Mouse (Mus musculus): ENCODE measurements around the gene Ostm1. TPM values are rescaled to one million over a fixed set of nuclear protein-coding genes. Genes with fewer than 3 reads are reported as not detected.

Gene Ostm1
- 0.23 and 0.34 TPM in 2 replicates for polyA plus RNA-seq (2012)

DNA sequence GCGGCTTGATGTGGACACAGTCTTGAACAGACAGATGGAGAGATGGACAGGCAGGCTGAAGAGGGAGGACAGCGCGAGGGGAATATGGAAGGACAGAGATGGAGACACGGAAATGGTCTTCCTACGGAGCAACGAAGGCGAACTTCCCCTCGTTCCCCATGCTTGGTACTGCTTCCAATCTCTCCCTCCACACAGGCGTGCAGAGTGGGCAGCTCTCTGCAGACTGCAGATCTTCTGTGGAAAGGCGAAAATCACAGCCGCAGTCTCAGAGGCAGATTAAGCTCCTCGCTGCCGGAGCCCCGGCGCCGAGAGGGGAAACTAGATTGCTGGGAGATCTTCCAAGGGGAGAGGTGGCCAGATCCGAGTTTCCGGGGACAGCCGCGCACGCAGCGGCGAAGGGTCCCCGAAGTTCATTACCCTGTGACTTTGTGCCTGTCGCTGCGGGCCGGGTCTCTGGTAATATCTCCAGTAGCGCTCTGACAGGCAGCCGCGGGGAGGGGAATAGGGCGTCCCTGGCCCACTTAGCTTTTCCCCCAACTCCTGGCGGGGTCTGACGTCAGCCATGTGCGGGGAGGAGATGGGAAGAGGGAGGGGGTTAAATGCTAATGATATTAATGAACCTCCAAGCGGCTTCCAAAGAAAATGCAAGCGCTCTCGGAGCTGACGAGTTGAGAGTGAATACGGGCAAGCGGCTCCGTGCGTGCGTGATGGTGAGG, at the start of gene Ostm1, which contains the start of gene Nr2e1:
TSS of gene Ostm1 (plus strand) at position 666 of the 716 bp plus-strand sequence.
TSS of gene Nr2e1 (minus strand) at position 476 of the 716 bp plus-strand sequence.
- H3K27me3 ChIP-seq (ENCODE audit: control insufficient read depth) = peaks cover 100% of the 10 kb centered on the region

GRCm38 (mm10) chr10:42533836-42534453, 49.7 kb upstream of the Ostm1 start:
- Histone ChIP-seq H3K27me3 (ENCODE audit: control insufficient read depth) (no peaks in the 10 kb centered on the region), H3K4me3 (replicated peaks) (peak overlapping the region; percentile 55), H3K36me3 (ENCODE audit: control insufficient read depth) (peaks cover 86% of the 10 kb centered on the region), H3K4me1 (ENCODE audit: control insufficient read depth) (peaks cover 87% of the 10 kb centered on the region), H3K9me3 (ENCODE audit: control insufficient read depth, low read length) (peaks cover 2% of the 10 kb centered on the region; the same call in 1 of the 2 replicates)
- TF ChIP-seq GATA1 (IDR thresholded peaks at IDR 0.05; ENCODE audit: low read length) (peak; percentile 92), TAL1 (IDR thresholded peaks at IDR 0.05; ENCODE audit: low read length) (peak; percentile 83)

More for the DNA sequence above, at the start of gene Ostm1, which contains the start of gene Nr2e1:
- TF ChIP-seq GATA1 (IDR thresholded peaks at IDR 0.05; ENCODE audit: low read length) = no peak
- TF ChIP-seq TAL1 (IDR thresholded peaks at IDR 0.05; ENCODE audit: low read length) = no peak
- H3K36me3 ChIP-seq (ENCODE audit: control insufficient read depth) = no peaks in the 10 kb centered on the region
- peaks cover 41% of the 10 kb centered on the region for H3K9me3 ChIP-seq (ENCODE audit: control insufficient read depth, low read length)
- peaks cover 5% of the 10 kb centered on the region for H3K4me1 ChIP-seq (ENCODE audit: control insufficient read depth)
- H3K4me3 ChIP-seq (replicated peaks) = no peak within 1 kb of the TSS

GRCm38 (mm10) chr10:42537571-42538316, 45.9 kb upstream of the Ostm1 start:
- H3K4me3 ChIP-seq (replicated peaks) = peak overlapping the region; percentile 38
- H3K9me3 ChIP-seq (ENCODE audit: control insufficient read depth, low read length) = peaks cover 2% of the 10 kb centered on the region; the same call in 1 of the 2 replicates
- H3K36me3 ChIP-seq (ENCODE audit: control insufficient read depth) = peaks cover 62% of the 10 kb centered on the region
- TF ChIP-seq GATA1 (IDR thresholded peaks at IDR 0.05; ENCODE audit: low read length) = peak; percentile 87
- TF ChIP-seq TAL1 (IDR thresholded peaks at IDR 0.05; ENCODE audit: low read length) = peak; percentile 86
- H3K4me1 ChIP-seq (ENCODE audit: control insufficient read depth) = peaks cover 84% of the 10 kb centered on the region
- no peaks in the 10 kb centered on the region for H3K27me3 ChIP-seq (ENCODE audit: control insufficient read depth)

- H3K4me3 ChIP-seq (replicated peaks) = no peak overlapping the region
- no peaks in the 10 kb centered on the region for H3K36me3 ChIP-seq (ENCODE audit: control insufficient read depth)
Observed at GRCm38 (mm10) chr10:42545707-42546503, 37.7 kb upstream of the Ostm1 start.

DNA sequence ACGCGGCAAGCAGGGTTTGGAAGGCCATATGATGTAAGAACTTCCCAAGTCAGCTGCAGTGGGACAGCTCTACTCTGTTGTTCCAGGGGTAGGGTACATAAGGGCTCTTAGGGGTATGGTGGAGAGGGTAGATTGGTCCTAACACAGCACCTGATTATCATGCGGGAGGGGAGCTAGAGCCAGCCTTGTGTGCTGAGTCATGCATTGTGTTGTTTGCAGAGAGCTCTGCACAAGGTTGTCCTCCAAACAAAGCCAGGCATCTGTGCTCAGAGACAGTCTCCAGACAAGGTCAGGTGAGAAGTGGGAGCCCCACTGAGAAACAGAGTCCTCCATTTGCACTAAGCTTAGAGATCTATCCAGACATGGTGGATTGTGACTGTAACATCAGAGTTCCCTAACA, 37.1 kb upstream of the Ostm1 start:
- Histone ChIP-seq H3K4me1 (ENCODE audit: control insufficient read depth) (peaks cover 49% of the 10 kb centered on the region), H3K4me3 (replicated peaks) (no peak overlapping the region), H3K9me3 (ENCODE audit: control insufficient read depth, low read length) (no peaks in the 10 kb centered on the region), H3K36me3 (ENCODE audit: control insufficient read depth) (no peaks in the 10 kb centered on the region), H3K27me3 (ENCODE audit: control insufficient read depth) (peaks cover 23% of the 10 kb centered on the region)
- no peak for TF ChIP-seq TAL1 (IDR thresholded peaks at IDR 0.05; ENCODE audit: low read length)
- no peak for TF ChIP-seq GATA1 (IDR thresholded peaks at IDR 0.05; ENCODE audit: low read length)

More at GRCm38 (mm10) chr10:42545707-42546503, 37.7 kb upstream of the Ostm1 start:
- Histone ChIP-seq H3K4me1 (ENCODE audit: control insufficient read depth) (peaks cover 51% of the 10 kb centered on the region), H3K9me3 (ENCODE audit: control insufficient read depth, low read length) (no peaks in the 10 kb centered on the region), H3K27me3 (ENCODE audit: control insufficient read depth) (peaks cover 17% of the 10 kb centered on the region)
- TF ChIP-seq GATA1 (IDR thresholded peaks at IDR 0.05; ENCODE audit: low read length) = no peak
- no peak for TF ChIP-seq TAL1 (IDR thresholded peaks at IDR 0.05; ENCODE audit: low read length)

GRCm38 (mm10) chr10:42559581-42560200, 23.9 kb upstream of the Ostm1 start:
- TF ChIP-seq GATA1 (IDR thresholded peaks at IDR 0.05; ENCODE audit: low read length) (no peak), TAL1 (IDR thresholded peaks at IDR 0.05; ENCODE audit: low read length) (no peak)
- Histone ChIP-seq H3K4me3 (replicated peaks) (no peak overlapping the region), H3K27me3 (ENCODE audit: control insufficient read depth) (peaks cover 70% of the 10 kb centered on the region), H3K36me3 (ENCODE audit: control insufficient read depth) (no peaks in the 10 kb centered on the region), H3K9me3 (ENCODE audit: control insufficient read depth, low read length) (peaks cover under 1% of the 10 kb centered on the region; the same call in 1 of the 2 replicates), H3K4me1 (ENCODE audit: control insufficient read depth) (peaks cover 2% of the 10 kb centered on the region)

DNA sequence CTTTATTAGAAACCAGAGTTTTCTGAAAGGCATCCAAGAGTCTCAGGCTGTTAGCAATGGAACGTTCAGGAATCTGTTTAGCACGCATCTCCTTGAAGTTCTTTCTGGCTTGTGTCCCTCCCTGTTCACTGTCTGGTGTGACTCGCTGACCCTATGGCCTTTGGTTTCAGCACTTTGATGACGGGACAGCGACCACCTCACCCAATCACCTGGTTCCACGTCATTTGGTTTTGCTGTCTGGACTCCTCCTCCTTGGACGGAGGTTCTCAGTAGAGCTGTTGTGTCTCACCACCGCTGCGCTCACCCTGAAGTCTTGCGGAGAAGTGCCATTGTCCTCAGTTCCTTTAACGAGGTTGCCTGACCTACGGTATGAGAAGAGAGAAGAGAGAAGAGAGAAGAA, 21.4 kb upstream of the Ostm1 start:
- Histone ChIP-seq H3K4me1 (ENCODE audit: control insufficient read depth) (peaks cover 2% of the 10 kb centered on the region), H3K36me3 (ENCODE audit: control insufficient read depth) (no peaks in the 10 kb centered on the region), H3K27me3 (ENCODE audit: control insufficient read depth) (peaks cover 82% of the 10 kb centered on the region), H3K4me3 (replicated peaks) (no peak overlapping the region), H3K9me3 (ENCODE audit: control insufficient read depth, low read length) (no peaks in the 10 kb centered on the region; the same call in 1 of the 2 replicates)
- no peak for TF ChIP-seq TAL1 (IDR thresholded peaks at IDR 0.05; ENCODE audit: low read length)
- TF ChIP-seq GATA1 (IDR thresholded peaks at IDR 0.05; ENCODE audit: low read length) = no peak

- H3K4me1 ChIP-seq (ENCODE audit: control insufficient read depth) = no peaks in the 10 kb centered on the region
- peaks cover 100% of the 10 kb centered on the region for H3K27me3 ChIP-seq (ENCODE audit: control insufficient read depth)
- TF ChIP-seq TAL1 (IDR thresholded peaks at IDR 0.05; ENCODE audit: low read length) (no peak), GATA1 (IDR thresholded peaks at IDR 0.05; ENCODE audit: low read length) (no peak)
- peaks cover 10% of the 10 kb centered on the region; the same call in 1 of the 2 replicates for H3K9me3 ChIP-seq (ENCODE audit: control insufficient read depth, low read length)
- H3K4me3 ChIP-seq (replicated peaks) = no peak overlapping the region
- no peaks in the 10 kb centered on the region for H3K36me3 ChIP-seq (ENCODE audit: control insufficient read depth)
Observed at GRCm38 (mm10) chr10:42572567-42572966, 11.1 kb upstream of the Ostm1 start.
